Mouse (Mus musculus) spleen, adult 10 weeks (tissue): ENCODE measurements around the gene Olfr52. TPM values are rescaled to one million over a fixed set of nuclear protein-coding genes. Genes with fewer than 3 reads are reported as not detected.

Experiments
- polyA plus RNA-seq: library from polyadenylated mRNA; stranded (reverse); fragments of 350-450 nt; fragmentation: Illumina TruSeq; extraction: RNeasy Lipid Tissue Mini Kit (QIAGEN cat#74804); gene quantifications from one replicate; pipeline ENCODE4 v1.2.3, GENCODE M21; 2015; ENCODE audit warnings: low replicate concordance; ENCODE audit not compliant: insufficient read depth

Olfr52 gene
- not detected for polyA plus RNA-seq

DNA sequence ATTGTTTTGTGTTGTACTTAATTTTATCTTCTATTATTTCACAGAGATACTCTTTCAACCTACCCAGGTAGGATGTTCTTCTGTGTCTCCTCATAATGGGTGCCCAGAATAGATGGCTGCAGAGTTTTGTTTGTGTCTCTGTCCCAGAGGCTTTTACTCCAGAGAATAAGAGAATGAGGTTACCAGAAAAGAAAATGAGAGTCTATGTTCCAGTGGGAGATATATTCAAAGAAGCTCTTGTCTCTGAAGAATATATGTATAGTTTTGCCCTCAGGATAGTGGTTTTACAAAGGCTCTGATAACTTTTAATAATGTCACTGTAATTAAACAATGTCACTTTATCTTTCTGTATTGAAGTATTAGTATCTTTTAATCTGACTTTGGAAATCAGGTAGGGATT, at the start of gene Olfr52:
Gene Olfr52, minus strand, starts transcription at position 101 of the 400 bp plus-strand sequence.

DNA sequence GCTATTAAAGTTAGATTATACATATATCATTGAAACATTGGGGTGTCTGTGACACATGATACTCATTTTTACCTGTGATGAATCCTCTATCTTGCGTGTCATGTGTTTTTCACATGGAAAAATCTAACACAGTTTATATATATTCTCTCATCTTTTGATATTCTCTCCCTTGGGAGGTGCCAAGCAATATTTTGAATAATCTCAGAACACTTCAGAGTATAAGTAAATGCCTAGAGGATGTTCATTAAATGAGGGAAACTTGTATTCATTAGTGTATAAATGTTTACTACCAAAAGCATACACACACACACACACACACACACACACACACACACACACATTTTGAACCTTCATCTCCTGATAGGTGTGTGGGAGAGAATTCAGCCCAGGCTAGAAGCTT, 45.8 kb upstream of the Olfr52 start, which contains the start of gene Olfr1047:
Gene Olfr1047, minus strand, starts transcription at position 101 of the 400 bp plus-strand sequence.

DNA sequence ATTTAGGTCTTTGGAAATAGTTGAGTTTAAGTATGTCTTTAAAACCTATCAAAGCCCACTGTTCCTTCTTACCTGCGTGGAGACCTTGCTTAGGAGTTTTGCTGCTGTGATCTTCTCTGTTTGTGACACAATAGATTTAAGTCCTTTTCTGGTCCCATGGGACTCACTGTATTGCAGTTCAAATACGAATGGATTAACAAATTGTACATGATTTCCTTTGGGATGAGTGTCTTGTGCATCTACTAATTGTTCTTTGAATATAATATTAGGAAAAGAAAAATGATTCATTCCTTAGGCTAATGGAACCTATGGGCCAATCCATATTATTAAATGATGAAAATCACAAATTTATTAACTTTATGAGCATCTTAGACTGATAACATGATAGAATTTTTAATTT, 33.7 kb upstream of the Olfr52 start, which contains the start of gene Olfr1046:
Gene Olfr1046, minus strand, starts transcription at position 101 of the 400 bp plus-strand sequence.

DNA sequence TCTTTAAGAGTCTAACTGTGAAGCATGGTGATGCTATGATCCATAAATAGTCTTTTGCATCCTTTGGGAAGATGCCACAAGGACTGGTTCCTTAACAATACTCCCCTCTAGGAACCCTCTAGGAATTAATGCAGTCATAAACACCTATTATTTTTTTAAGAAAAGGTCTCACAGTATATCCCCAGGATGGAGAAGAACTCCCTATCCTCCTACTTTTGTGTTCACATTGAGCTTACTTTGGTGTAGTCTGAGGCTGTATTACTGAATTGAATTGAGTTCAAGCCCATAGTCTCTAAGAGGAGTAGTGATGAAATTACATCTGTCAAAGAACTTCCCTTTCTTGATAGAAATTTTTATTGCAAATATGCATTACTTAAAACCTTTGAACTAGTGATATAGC, 17.4 kb upstream of the Olfr52 start, which contains the start of gene Olfr1045:
Gene Olfr1045, minus strand, starts transcription at position 101 of the 400 bp plus-strand sequence.

DNA sequence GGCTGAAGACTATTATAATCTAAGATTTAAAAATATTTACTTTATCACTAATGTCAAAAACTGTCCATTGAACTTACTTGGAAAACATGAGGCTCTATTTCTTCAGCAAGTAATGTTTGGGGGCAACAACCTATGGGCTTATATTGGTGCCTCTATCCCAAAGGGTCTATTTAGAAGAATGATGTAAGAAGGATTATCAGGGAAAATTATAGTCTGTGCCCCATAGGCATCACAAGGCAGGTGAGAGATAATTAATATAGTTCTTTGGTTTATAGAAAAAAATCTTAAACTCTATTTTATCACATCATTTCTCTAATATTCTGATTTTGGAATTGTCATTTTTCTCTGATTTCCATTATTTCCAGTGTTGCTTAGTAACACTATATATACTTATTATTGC, 7.8 kb downstream of the Olfr52 start, which contains the start of gene Olfr1044:
Gene Olfr1044, minus strand, starts transcription at position 101 of the 400 bp plus-strand sequence.

DNA sequence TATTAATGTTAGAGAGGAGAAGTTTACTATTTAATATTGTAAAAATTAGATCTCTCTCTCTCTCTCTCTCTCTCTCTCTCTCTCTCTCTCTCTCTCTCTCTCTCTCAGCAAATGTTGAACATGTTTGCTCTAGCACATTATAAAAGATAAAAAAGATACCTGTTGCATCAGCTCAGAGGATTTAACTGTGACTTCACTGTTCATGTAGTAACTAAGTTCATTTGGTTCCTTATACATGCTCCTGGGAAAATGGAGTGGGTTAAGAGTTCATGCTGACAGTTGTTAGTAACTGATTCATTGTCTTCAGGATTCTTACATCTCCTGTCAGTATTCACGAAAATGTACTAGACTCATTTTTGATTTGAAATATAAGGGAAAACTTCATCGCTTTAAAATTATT, 18.1 kb downstream of the Olfr52 start, which contains the start of gene Olfr1043:
Gene Olfr1043, minus strand, starts transcription at position 101 of the 400 bp plus-strand sequence.

DNA sequence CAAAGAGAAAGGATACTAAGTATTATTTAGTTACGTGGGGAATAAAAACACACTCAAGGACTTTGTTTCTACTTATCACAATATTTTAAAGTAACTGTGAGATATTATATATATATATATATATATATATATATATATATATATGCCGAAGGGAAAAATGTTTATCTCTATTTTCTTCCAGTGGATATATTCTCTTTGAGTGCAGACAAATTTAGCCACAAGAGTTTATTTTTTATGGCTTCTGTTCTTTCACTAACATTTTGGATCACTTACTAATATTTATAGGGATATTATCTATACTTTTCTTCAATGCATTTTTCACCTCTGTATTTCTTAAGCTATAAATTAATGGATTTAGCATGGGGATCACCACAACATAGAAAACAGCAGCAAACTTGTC, 23.7 kb downstream of the Olfr52 start, which contains the start of gene Olfr1042:
Gene Olfr1042, minus strand, starts transcription at position 101 of the 400 bp plus-strand sequence.

DNA sequence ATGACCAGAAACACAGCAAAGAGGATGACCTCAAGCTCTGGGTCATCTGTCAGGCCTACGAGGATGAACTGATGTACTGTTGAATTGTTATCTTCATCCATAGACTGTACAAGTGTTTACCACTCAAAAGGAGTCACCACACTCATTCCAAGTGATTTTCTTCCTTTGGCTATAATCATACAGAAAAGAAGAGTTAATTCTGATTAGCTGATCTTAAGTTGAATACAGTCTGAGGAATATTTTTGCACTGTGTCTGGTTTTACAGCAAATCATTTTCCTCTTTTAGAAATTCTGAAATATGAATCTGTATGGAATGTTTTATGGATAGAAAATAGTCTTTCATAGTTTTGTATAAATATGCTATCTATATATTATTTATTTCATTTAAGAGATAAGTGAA, 38.9 kb downstream of the Olfr52 start, which contains the start of gene Olfr1040:
Gene Olfr1040, minus strand, starts transcription at position 101 of the 400 bp plus-strand sequence.

DNA sequence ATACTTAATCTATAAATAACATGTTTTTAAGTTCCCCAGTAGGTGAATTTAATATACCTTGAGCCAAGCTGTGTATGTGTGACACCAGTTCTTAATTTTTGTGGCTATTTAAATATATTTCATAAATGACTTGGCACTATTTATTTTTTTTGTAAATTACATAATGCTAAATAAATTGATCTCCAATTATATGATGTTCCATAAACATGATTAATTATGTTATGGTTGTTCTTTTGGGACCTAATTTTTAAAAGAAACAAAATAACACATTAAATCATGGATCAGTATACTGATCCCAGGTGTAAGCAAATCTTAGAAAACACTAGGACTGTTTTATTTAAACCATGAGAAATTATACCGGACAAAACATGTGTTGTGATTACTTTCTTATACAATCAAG, 49.7 kb downstream of the Olfr52 start, which contains the start of gene Olfr1039:
Gene Olfr1039, minus strand, starts transcription at position 101 of the 400 bp plus-strand sequence.

Other genes starting within 250 kb of the Olfr52 start
- gene Olfr1028, start 235.2 kb downstream of the Olfr52 start, polyA plus RNA-seq = not detected
- not detected for gene Olfr1029, start 211.8 kb downstream of the Olfr52 start, polyA plus RNA-seq
- not detected for gene Olfr1030, start 206.4 kb downstream of the Olfr52 start, polyA plus RNA-seq
- not detected for gene Olfr1031, start 195.4 kb downstream of the Olfr52 start, polyA plus RNA-seq
- not detected for gene Olfr1032, start 180.1 kb downstream of the Olfr52 start, polyA plus RNA-seq
- 3.5 TPM for gene Olfr1033, start 165.1 kb downstream of the Olfr52 start, polyA plus RNA-seq
- 0.54 TPM for gene Olfr1034, start 139.8 kb downstream of the Olfr52 start, polyA plus RNA-seq
- gene Olfr1036, start 111.7 kb downstream of the Olfr52 start, polyA plus RNA-seq = not detected
- not detected for gene Olfr1037, start 98.3 kb downstream of the Olfr52 start, polyA plus RNA-seq
- gene Olfr1039, start 49.8 kb downstream of the Olfr52 start, polyA plus RNA-seq = not detected
- not detected for gene Olfr1040, start 39.0 kb downstream of the Olfr52 start, polyA plus RNA-seq
- not detected for gene Olfr1042, start 23.8 kb downstream of the Olfr52 start, polyA plus RNA-seq
- not detected for gene Olfr1043, start 18.2 kb downstream of the Olfr52 start, polyA plus RNA-seq
- not detected for gene Olfr1044, start 7.9 kb downstream of the Olfr52 start, polyA plus RNA-seq
- gene Olfr1045, start 17.3 kb upstream of the Olfr52 start, polyA plus RNA-seq = not detected
- gene Olfr1046, start 33.6 kb upstream of the Olfr52 start, polyA plus RNA-seq = not detected
- not detected for gene Olfr1047, start 45.7 kb upstream of the Olfr52 start, polyA plus RNA-seq
- gene Olfr1048, start 54.6 kb upstream of the Olfr52 start, polyA plus RNA-seq = not detected
- not detected for gene Olfr1049, start 72.6 kb upstream of the Olfr52 start, polyA plus RNA-seq
- not detected for gene Olfr1051, start 93.4 kb upstream of the Olfr52 start, polyA plus RNA-seq
- gene Olfr1052, start 106.8 kb upstream of the Olfr52 start, polyA plus RNA-seq = not detected
- gene Olfr1053, start 129.6 kb upstream of the Olfr52 start, polyA plus RNA-seq = not detected
- gene Olfr1054, start 149.8 kb upstream of the Olfr52 start, polyA plus RNA-seq = not detected
- gene Olfr1055, start 164.6 kb upstream of the Olfr52 start, polyA plus RNA-seq = not detected
- not detected for gene Olfr1056, start 176.8 kb upstream of the Olfr52 start, polyA plus RNA-seq
- not detected for gene Olfr1057, start 192.7 kb upstream of the Olfr52 start, polyA plus RNA-seq
- gene Olfr1058, start 202.9 kb upstream of the Olfr52 start, polyA plus RNA-seq = not detected
- gene Olfr1061, start 228.4 kb upstream of the Olfr52 start, polyA plus RNA-seq = not detected
- not detected for gene Olfr1062, start 241.1 kb upstream of the Olfr52 start, polyA plus RNA-seq